Mouse (Mus musculus): ENCODE measurements around the gene Smg6.

DNA sequence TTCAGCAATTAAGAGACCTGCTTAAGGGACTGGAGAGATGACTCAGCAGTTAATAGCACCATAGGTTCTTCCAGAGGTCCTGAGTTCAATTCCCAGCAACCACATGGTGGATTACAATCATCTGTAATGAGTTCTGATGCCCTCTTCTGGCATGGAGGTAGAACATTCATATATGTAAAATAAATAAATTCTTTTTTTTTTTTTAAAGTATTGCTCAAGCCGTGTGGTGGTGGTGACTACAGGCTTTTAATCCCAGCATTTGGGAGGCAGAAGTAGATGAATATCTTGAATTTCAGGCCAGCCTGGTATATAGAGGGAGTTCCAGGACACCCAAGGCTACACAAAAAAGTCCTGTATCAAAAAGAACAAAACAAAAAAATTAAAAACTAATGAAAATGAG lies 224.7 kb downstream of the Smg6 start:
- TF ChIP-seq CHD2 (IDR thresholded peaks at IDR 0.05; ENCODE audit: low read depth, low read length) (no peak), ZNF384 (IDR thresholded peaks at IDR 0.05; ENCODE audit: low read depth, low read length) (no peak)
